Mouse (Mus musculus): Measurements from ENCODE around the gene Pakap. TPM values are rescaled to one million over a fixed set of nuclear protein-coding genes. Genes with fewer than 3 reads are reported as not detected.

The Pakap gene
- polyA plus RNA-seq, 2 experiments from 2014 or later: 2.3 to 3.7 TPM

- no peak for ATAC-seq
These were observed 203.7 kb downstream of the Pakap start for GRCm38 (mm10) chr4:57771558-57772219.

GRCm38 (mm10) chr4:57772851-57773510 lies 205.0 kb downstream of the Pakap start:
- no peak for ATAC-seq

GRCm38 (mm10) chr4:57774517-57774916 lies 206.5 kb downstream of the Pakap start:
- ATAC-seq: no peak

- ATAC-seq: no peak
These were observed 207.6 kb downstream of the Pakap start for GRCm38 (mm10) chr4:57775582-57775981.

GRCm38 (mm10) chr4:57780403-57780802 lies 212.4 kb downstream of the Pakap start:
- ATAC-seq: no peak

GRCm38 (mm10) chr4:57780833-57781641 lies 213.1 kb downstream of the Pakap start:
- ATAC-seq: no peak

GRCm38 (mm10) chr4:57781994-57782393 lies 214.0 kb downstream of the Pakap start:
- peak; percentile 85 for ATAC-seq

- peak; percentile 45 for ATAC-seq
These were observed 214.8 kb downstream of the Pakap start for GRCm38 (mm10) chr4:57782549-57783390.

GRCm38 (mm10) chr4:57783391-57783770 lies 215.4 kb downstream of the Pakap start:
- no peak for ATAC-seq

- no peak for ATAC-seq
These were observed 216.0 kb downstream of the Pakap start for GRCm38 (mm10) chr4:57783853-57784600.

GRCm38 (mm10) chr4:57788709-57789108 lies 220.7 kb downstream of the Pakap start:
- peak; percentile 72 for ATAC-seq

GRCm38 (mm10) chr4:57789118-57789517 lies 221.1 kb downstream of the Pakap start:
- no peak for ATAC-seq

GRCm38 (mm10) chr4:57793989-57794388 lies 226.0 kb downstream of the Pakap start:
- no peak for ATAC-seq

GRCm38 (mm10) chr4:57794547-57794946 lies 226.6 kb downstream of the Pakap start:
- ATAC-seq: no peak

- ATAC-seq: peak; percentile 37
These were observed 229.7 kb downstream of the Pakap start for GRCm38 (mm10) chr4:57797548-57798285.

- ATAC-seq: peak; percentile 43
These were observed 230.5 kb downstream of the Pakap start for GRCm38 (mm10) chr4:57798286-57799018.

- ATAC-seq: no peak
These were observed 231.3 kb downstream of the Pakap start for GRCm38 (mm10) chr4:57799297-57799696.

GRCm38 (mm10) chr4:57801239-57801638 lies 233.3 kb downstream of the Pakap start:
- no peak for ATAC-seq

- ATAC-seq: no peak
These were observed 234.0 kb downstream of the Pakap start for GRCm38 (mm10) chr4:57801986-57802385.

- no peak for ATAC-seq
These were observed 234.4 kb downstream of the Pakap start for GRCm38 (mm10) chr4:57802411-57802810.

Measured in CD4-positive, CD25-positive, alpha-beta regulatory T cell, adult 4 months (primary cell).